Mouse (Mus musculus) layer of hippocampus, adult 18-20 months (tissue): ENCODE measurements at regions not wholly inside any gene's neighbourhood (a gene's known extent, or its start where the extent isn't known, plus 50 kb on each side); places are given as distances from the start of the nearest gene placed in this dataset.

Source experiments
- DNase-seq, 2 experiments: peaks; one replicate each; pipeline ENCODE4 v3.0.0; 2022; ENCODE audit warnings: low spot score in 2 of 2

DNA sequence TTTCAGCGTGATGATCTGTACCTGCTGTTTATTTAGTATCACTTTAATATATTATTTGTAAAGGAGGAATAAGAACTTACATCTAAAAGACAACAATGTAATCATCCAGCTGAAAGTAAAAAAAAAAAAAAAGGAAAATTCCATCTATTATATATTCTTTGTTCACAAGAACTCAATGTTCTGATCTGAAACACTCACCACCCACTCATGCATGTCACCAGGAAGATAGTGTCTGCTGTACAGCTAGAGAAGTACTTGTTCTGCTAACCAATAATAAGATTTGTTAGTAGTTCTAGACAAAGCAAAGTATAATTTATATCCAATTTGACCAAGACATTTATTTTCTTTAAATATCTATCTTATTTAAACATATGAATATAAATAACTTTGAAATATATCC, 189.3 kb upstream of the Slitrk5 start:
- peak in 1 of 2 experiments; percentile 29 for DNase-seq

DNA sequence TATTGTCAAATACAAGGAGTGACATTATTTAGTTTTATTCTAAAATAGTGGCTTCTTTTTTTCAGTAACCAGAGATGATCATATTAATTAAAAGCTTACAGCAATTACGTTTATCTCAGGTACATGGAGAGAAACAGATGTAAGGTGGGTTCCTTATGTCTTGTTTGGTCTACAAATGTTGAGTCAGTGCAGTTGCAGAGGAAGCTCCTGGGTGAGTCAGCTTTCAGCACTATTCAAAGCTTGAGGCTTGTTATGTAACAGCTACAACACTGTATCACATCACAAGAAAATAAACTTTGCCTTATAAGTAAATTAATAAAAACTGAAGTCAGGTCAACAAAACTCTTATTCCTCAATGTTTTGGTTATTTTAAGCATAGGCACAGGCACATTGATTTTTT, 188.0 kb upstream of the Slitrk5 start:
- DNase-seq: peak in 1 of 2 experiments; percentile 15
